Mouse (Mus musculus): ENCODE data around the gene Ulk4. TPM values are rescaled to one million over a fixed set of nuclear protein-coding genes. Genes with fewer than 3 reads are reported as not detected.

Gene Ulk4
- total RNA-seq (2021), result under 1 TPM; 0.22 to 0.46 TPM
- long read RNA-seq, experiment 1, result 0 reads
- long read RNA-seq, experiment 2, partial matches to known transcripts, result 0 of 1 reads
- long read RNA-seq, experiment 2, other reads (novel, unspliced or antisense), result 1 of 1 reads

- peak; percentile 95 to 96 for DNase-seq
These were observed at the start of gene Ulk4 for GRCm38 (mm10) chr9:121277118-121278060. Ulk4 (minus strand) TSS chr9:121277197.

GRCm38 (mm10) chr9:121322034-121322433 lies 45.0 kb upstream of the Ulk4 start:
- DNase-seq, result peak; percentile 63 to 78

GRCm38 (mm10) chr9:121321118-121321517 lies 44.1 kb upstream of the Ulk4 start:
- no peak for DNase-seq

- no peak for DNase-seq
These were observed 43.4 kb upstream of the Ulk4 start for GRCm38 (mm10) chr9:121320433-121320832.

GRCm38 (mm10) chr9:121319323-121319966 lies 42.4 kb upstream of the Ulk4 start:
- no peak for DNase-seq

DNA sequence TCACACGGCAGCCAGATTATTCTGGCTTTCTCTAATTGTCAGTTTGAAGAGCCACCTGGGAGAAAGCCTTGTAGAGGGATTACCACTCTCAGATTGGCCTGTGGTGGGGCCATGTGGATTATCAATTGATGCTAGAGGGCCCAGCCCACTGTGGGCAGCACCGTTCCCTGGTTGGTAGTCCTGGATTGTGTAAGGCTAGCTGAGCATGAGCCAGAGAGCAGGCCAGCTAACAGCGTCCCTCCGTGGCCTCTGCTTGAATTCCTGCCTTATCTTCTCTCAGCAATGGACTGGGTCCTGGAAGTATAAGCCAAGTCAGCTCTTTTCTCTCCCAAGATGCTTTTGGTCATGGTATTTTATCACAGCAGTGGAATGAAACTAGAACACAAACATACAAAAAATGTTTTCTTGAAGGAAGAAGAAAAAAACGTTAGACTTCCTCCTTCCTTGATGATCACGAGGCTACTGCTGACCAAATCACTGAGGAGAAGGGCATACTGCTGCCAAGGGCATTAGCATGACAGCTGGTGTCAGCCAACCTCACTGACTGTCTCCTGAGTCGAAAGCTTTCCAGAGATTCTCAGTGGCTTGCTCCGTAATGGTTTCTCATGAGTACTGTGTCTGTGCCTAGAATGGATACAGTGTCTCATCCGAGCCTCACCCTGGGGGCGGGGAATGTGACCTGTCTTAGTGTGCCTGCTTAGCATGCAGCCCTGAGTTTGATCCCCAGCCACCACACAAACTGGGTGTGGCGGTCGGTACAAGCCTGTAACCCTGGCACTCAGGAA lies 39.8 kb upstream of the Ulk4 start:
- DNase-seq, result peak; percentile 79 to 85

- DNase-seq, result peak in 1 of 2 experiments; percentile 49
These were observed 39.1 kb upstream of the Ulk4 start for GRCm38 (mm10) chr9:121315901-121316595.

GRCm38 (mm10) chr9:121314541-121315152 lies 37.6 kb upstream of the Ulk4 start:
- peak; percentile 83 to 85 for DNase-seq

DNA sequence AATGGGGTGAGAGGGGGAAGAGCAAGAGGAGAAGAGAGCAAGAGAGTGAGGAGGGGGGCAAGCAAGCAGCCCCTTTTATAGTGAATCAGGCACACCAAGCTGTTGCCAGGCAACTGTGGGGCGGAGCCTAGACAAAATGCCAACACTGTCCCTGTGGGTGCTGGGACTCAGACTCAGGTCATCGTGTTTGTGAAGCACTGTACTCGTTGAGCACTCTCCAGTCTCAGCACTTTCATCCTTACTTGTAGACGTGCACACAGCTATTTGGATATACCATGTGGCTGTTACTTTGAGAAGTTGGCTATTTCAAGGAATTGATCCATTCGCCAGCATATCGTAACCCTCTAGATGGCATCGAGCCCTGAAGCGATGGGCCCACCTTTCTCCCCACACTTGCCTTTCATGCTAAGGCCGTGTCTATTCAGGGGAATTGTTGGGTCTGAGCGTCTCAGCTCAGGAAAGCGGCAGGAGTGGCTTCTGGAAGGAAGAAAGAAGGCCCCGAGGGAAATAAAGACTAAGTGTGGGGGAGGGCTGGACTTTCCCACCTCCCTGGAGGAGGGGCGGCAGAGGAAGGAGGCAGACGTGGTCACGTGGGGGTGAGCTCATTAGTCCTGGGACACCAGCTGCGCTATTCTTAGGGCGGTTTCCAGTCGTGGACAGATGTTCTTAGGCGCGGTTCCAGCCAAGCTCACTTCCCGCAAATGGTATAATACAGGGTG lies 36.8 kb upstream of the Ulk4 start:
- peak; percentile 95 to 98 for DNase-seq

DNA sequence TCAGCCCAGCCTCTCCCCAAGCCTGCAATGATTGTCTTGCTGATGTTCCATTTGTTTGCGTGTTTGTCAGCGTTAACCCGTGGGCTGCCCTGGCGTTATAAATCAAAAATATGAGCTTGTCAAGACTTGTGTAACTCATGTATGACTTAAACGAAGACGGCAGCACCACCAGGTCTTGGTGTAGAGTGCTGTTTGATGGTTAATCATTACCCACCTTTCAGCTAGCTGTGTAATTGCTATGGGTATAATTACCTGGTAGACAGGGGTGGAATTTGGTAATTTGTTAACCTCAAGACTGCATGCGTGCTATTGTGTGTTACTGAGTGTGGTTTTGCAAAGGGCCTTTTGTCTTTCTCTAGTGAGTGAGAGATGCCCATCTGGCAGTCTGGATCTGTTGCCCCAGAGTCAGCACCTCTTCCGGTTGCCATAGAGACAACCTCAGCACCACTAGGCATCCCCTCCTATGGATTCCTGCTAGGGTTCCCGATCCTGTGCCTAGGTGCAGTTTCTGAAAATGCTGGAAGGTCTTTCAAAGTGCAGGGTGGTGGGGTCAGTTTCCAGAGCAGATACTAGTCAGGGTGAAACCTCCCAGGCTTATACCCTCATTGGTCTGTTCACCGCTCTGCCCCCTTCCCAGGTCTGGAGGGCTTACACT lies 35.4 kb upstream of the Ulk4 start:
- DNase-seq, result peak in 1 of 2 experiments; percentile 40

DNA sequence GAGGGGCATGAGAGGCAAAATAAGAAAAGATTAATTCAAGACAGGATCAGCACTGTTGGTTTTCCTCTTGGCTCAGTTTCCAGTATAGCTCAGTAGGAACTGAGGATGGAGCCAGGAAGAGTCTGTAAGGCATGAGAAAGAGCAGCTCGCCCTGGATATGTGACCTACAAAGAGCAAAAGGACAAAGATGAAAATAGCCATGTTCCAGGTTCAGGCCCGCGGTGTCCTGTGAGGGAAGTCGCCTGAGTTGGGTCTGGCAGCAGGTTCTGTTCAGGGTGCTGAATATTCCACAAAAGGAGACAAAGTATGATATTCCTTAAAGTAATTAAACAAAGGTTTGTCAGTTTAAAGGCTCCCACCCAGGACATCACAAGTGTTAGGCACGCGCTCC lies 34.8 kb upstream of the Ulk4 start:
- DNase-seq, result peak in 1 of 2 experiments; percentile 60

DNA sequence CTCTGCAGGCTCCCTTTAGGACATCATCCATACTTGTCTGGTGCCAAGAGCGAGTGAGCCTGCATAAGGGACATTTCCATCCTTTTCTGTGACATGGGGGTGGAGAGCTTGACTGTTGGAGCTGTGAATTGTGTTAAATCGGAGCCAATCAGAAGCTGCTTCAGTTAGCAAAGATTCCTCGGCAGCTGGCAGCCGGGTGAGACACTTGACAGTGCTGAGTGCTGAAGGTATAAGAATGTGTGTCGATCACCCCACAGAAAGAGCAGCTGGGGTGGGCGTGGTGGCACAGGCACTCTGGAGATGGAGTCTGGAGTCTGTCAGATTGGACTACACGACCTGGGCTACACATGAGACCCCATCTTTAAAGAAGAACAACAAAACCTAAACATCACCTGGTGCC lies 33.5 kb upstream of the Ulk4 start:
- peak in 1 of 2 experiments; percentile 27 for DNase-seq

DNA sequence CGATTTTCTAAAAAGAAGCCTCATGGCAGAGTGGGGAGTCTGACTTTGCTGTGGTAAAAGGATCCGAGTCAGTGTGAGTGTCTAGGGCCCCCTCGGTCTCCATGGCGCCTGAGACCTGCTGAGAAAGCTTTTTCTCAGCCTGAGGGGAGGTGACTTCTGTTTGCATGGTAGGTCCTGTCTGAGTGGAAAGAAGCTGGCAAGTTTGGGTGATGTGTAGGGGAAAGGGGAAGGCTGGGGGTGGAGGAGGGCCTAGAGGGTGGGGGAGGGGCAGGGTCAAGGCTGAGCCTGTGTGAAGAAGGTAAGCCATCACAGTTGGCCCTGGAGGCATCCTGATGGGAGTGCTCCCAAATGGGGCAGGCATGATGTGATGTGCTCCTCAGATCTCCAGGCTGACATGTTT lies 32.3 kb upstream of the Ulk4 start:
- DNase-seq, result no peak

DNA sequence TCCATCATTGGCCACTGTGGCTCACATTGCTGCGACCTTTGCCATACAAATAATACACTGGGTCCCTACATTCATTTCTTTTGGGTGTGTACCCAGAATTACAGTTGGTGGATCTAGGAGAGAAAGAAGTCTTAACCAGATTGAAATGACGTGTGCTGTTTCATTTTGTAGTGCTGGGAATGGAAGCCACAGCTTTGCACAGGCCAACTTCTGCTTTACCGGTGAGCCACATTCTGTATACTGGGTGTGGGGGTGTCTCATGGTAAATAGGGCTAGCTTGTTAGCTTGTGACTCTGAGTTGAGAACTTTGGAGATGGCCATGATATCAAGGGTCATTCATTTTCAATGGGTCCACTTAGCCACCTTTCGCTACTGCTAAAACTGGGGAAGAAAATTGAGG lies 28.5 kb upstream of the Ulk4 start:
- no peak for DNase-seq

GRCm38 (mm10) chr9:121304520-121304919 lies 27.5 kb upstream of the Ulk4 start:
- no peak for DNase-seq

GRCm38 (mm10) chr9:121303748-121304147 lies 26.8 kb upstream of the Ulk4 start:
- peak in 1 of 2 experiments; percentile 39 for DNase-seq

- peak; percentile 60 to 62 for DNase-seq
These were observed 26.1 kb upstream of the Ulk4 start for GRCm38 (mm10) chr9:121303086-121303485.

DNA sequence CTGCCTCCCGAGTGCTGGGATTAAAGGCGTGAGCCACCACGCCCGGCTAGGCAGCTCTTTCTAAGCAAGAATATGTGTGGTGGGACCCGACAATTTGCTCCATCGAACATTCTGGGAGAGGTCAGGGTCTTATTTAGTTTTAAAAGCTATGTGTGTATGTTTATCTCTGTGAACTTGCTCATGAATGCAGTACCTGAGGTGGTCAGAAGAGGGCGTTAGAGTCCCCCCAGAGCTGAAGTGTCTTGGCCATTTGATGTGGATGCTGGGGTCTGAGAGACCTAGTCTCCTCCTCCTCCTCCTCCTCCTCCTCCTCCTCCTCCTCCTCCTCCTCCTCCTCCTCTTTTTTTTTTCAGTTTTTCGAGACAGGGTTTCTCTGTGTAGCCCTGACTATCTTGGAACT lies 25.5 kb upstream of the Ulk4 start:
- DNase-seq, result peak in 1 of 2 experiments; percentile 50

- peak; percentile 68 for DNase-seq
These were observed 24.3 kb upstream of the Ulk4 start for GRCm38 (mm10) chr9:121301041-121301920.

Data from heart, adult 18-20 months (tissue).